Mouse (Mus musculus): ENCODE results near the gene AL732309.1. TPM values are rescaled to one million over a fixed set of nuclear protein-coding genes. Genes with fewer than 3 reads are reported as not detected.

The AL732309.1 gene
- 1 to 10 TPM; 2.2 to 4.4 TPM for total RNA-seq (2021)

DNA sequence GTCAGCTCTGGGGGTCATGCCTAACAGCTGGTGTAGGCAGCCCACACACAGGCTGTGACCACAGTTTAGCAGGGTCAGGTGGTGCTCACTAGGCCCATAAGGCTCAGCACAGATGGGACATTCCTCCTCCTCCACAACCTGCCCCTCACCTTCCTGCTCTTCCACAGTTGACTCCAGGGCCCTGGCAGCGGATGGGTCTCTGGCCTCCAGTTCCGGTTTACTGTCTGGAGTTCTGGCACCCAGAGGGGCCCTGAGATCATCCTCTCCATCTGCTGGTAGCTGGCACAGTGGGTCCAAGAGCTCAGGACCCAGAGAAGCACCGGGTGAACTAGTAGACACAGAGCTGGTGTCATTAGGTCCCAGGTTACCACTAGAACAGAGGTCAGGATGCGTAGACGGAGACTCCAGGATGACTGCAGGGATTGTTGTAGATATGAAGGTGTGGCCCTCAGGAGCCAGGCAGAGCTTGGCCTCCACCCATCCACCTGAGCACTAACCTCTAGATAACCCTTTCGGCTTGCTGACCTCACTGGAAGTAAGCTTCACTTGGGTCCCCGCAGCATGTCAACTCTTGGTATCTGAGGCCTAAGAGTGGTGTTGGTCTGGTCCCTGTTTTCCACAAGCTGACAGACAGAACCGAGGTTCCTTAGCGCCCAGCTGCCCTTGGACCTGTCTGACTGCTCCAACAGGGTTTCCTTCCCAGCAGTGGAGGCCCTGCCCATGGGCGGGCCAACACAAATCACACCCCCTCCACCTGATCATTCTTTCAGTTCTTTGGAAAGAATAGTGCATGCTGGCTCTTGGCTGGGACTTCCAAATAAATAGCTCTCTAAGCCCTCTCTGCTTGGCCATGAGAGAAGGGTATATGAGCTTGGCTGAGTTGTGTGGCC, at the start of gene AL732309.1:
Gene AL732309.1, minus strand, starts transcription at position 681 of the 890 bp plus-strand sequence.
- DNase-seq, result no peak

GRCm38 (mm10) chr2:25293706-25294105, 47.0 kb upstream of the AL732309.1 start:
- no peak for DNase-seq

DNA sequence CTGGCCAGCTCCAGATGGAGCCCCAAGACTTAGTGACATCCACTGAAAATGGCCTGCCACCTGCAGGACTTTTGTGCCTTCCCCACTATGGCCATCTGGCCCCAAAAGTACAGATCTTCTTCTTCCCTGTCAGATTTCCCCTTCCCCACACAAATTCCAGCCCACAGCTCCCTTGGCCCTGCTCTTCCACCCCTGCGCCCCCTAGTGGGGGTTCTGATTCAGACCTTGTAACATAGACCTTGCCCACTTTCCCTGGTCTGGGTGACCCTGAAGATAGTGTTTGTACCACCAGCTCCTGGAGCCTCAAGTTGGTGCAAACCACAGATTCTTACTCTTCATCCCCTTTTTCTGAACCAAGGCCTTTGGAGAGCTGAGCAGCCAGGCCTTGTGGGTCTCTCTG, 46.2 kb upstream of the AL732309.1 start:
- DNase-seq, result peak in 1 of 2 experiments; percentile 61

- peak in 1 of 2 experiments; percentile 38 for DNase-seq
These were observed 45.4 kb upstream of the AL732309.1 start for GRCm38 (mm10) chr2:25292054-25292544.

DNA sequence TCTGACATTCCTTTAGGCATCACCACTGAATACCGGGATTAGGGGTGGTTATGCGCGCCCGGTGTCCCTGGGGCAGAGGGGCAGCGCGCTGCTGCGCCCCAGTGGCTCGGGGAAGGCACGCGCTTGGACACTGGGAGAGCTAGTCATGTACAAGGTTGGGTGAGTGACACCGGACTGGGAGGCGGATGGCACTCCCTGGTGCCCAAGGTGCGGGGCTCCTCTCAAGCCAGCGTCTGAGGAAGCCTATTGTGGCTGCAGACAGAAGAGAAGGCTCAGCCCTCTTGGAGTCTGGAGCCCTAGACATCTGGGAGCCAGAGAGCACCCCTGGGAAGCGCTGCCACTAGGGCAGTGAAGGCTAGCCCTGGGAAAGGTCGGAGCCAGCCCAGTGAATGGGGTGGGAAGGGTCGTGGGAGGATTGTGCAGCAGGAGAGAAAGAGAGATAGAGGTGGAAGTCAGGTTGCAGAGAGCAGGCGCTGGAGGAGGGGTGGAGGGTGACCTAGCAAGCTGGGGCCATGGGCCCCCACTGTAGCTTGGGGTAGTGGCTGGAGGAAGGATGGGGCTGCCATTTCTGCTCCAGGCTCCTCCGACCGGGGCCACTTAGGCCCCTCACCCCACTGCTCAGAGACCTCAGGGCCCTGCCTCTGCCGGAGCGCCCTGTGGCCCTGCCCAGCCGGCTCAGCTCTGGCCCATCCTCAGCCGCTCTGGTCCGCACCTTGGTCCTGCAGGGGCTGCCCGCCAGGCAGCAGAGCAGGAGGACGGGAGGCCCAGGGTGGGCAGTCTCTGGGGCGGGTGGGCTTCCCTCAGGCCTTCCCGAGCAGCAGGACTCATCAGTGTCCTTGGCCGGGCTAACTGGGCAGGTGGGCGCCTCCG, 44.8 kb upstream of the AL732309.1 start:
- DNase-seq, result no peak

GRCm38 (mm10) chr2:25290816-25291130, 44.1 kb upstream of the AL732309.1 start:
- DNase-seq, result peak; percentile 52 to 56

- DNase-seq, result peak; percentile 75
These were observed 43.6 kb upstream of the AL732309.1 start for GRCm38 (mm10) chr2:25290101-25290815.

DNA sequence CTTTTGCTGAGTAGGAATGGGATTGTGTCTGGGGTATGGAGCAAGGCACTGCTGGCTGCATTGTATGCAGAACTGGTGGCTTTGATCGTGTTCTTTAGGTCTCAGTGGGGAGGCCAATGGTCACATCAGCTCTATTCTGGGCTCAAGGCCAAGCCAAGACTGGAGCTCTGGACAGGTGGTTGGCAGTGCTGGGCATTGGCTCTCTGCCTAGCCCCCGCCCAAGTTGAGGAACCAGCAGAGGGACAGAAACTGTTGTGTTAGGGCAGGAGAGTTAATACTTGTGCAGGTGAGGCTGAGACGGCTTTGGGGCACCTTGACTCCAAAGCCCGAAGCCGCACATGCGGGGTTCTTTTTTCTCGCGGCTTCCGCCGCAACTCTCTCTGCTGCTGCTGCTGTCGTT, 43.0 kb upstream of the AL732309.1 start, which contains the start of gene Lrrc26:
Gene Lrrc26, plus strand, starts transcription at position 265 of the 400 bp plus-strand sequence.
- DNase-seq, result peak in 1 of 2 experiments; percentile 34

- no peak for DNase-seq
These were observed 42.2 kb upstream of the AL732309.1 start for GRCm38 (mm10) chr2:25288734-25289345.

DNA sequence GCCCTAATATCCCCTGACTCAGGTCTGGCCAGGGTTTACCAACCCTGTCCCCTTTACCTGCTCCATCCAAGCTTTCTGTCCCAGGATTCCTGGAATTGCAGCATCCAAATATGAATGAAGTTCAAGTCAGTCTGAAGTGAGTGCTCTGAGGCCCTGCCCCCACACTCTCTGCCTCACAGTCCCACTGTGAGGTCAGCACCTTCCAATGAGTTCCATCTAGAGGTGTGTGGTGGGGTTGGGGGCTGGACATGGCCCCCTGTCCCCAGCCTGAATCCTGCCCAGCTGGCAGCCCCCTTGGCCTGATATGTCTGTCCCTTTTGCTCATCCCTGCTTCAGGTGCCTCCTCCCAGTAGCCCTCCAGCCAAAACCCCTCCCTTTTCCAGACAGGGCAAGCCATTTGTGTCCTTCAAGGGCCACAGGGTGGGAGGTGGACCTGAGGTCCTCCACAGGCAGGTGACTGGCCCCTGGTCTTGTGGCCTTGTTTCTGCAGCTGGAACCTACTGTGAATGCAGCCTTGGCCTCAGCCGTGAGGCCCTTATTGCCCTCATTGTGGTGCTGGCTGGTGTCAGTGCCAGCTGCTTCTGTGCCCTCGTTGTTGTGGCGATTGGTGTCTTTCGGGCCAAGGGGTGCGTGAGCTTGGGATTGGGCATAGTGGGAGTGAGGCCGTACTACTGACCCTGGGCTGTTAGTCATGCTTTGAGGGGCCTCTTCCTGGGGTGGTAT, 41.4 kb upstream of the AL732309.1 start, which contains the start of gene Tmem210:
Gene Tmem210, plus strand, starts transcription at position 219 of the 723 bp plus-strand sequence.
- DNase-seq, result no peak

DNA sequence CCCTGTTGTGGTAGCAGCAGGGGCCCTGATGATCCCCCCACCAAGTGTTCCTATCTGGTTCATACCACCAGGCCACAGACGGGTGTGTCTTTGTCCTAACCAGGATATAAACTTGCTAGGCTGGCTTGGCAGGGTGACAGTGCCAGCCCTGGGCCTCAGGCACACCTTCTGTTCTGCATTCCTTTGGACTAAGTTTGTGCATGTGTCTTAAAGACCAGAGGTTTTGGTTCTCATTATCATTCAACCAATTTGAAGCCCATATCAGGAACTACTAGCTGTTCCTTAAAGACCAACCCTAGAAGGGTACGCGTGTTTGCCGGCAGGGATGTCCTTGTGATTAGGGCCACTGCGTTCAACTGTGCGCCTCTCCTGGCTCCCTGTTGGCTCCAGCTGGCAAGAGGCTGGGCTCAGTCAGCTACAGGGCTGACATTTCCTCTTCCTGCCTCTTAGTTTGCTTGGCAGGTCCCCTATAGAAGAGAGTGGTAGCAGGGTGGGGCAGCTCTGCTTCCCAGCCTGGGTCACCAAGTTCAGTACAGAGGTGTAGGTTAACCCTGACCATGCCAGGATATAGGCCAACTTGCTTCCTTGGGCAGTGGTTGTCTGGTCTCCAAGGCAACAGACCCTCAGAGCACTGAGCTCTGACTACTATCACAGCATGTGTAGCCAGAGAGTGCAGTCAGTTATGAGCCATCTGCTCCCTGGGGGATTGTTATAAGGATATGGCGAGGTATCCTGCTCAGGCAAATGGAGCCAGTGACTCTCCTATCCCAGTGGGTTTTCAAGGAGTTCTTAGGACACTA, 40.4 kb upstream of the AL732309.1 start:
- DNase-seq, result peak in 1 of 2 experiments; percentile 48

DNA sequence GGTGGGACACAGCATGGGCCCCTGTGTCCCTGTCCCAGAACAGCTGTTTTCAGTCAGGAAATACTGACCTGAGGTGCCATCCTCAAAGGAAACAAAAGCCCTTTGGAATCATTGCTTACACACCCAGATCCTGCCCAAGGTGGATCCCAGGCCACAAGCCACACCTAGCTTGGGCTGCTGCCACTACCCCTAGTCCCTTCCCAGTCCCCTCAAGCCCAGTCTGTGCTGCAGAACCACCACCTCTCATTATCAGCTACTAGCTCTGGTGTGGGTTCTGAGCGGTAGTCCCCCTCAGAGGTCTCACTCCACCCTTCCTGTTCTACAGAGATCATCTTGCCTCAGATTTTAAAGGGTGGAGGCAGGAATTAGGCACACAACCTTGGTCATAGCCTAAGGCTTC, 39.7 kb upstream of the AL732309.1 start:
- no peak for DNase-seq

- DNase-seq, result no peak
These were observed 38.9 kb upstream of the AL732309.1 start for GRCm38 (mm10) chr2:25285551-25285950.

GRCm38 (mm10) chr2:25278928-25279882, 32.5 kb upstream of the AL732309.1 start:
- DNase-seq, result peak; percentile 75 to 78

- DNase-seq, result no peak
These were observed 26.3 kb upstream of the AL732309.1 start for GRCm38 (mm10) chr2:25273010-25273409.

GRCm38 (mm10) chr2:25272515-25272914, 25.9 kb upstream of the AL732309.1 start:
- DNase-seq, result no peak

GRCm38 (mm10) chr2:25271827-25272511, 25.3 kb upstream of the AL732309.1 start, which contains the start of the genes Ssna1 and Anapc2:
Gene Ssna1 (minus strand): TSS chr2:25272438.
Gene Anapc2 (plus strand): TSS chr2:25272478.
- DNase-seq, result peak; percentile 97 to 98

DNA sequence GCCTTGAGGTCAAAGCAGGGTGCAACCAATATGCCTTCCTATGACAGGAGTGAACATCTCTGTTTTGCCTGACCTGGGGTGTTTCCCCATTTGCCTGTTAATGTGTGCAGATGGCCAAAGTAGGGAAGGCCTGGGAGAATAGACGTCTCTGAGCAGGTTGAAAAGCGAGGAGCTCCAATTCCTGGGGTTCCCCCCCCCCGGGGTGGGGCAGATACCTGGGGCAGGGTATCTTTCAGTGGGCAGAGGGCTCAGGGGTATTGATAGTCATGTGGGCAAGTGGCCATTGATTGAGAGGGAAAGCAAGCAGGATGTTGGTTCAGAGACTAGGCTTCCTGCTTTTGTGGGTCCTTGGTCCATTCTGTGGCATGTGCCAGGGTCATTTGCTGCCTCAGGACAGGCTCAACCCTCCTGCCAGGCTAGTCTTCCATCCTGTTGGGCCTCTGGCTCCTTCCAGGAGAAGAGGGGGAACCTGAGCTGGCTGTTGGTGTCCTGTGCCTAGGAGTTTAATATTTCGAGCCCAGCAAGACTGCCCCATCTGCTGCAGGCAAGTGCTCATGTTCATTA, 21.2 kb upstream of the AL732309.1 start:
- no peak for DNase-seq
